Mouse (Mus musculus): ENCODE results near the gene Sik3. TPM values are rescaled to one million over a fixed set of nuclear protein-coding genes. Genes with fewer than 3 reads are reported as not detected.
A peak's percentile ranks its signal among the peaks of the same experiment; 100 is the strongest.

Gene Sik3
- polyA plus RNA-seq, 2 experiments: 13.7 to 23.9 TPM

- Histone ChIP-seq H3K9ac (ENCODE audit: low read depth, low read length, severe bottlenecking) (no peak overlapping the region), H3K27me3 (ENCODE audit: control insufficient read depth, insufficient read depth, low read length) (no peaks in the 10 kb centered on the region), H3K4me2 (replicated peaks; ENCODE audit: low read depth, low read length, severe bottlenecking) (peak overlapping the region; percentile 81; the same call in 1 of the 2 replicates), H3K27ac (replicated peaks; ENCODE audit: low read depth, low read length) (no peak overlapping the region), H3K4me1 (ENCODE audit: control insufficient read depth, insufficient read depth, low read length) (peaks cover 32% of the 10 kb centered on the region), H3K9me3 (ENCODE audit: control insufficient read depth, low read length) (no peaks in the 10 kb centered on the region), H3K4me3 (replicated peaks; ENCODE audit: low read length) (no peak overlapping the region), H3K36me3 (ENCODE audit: control insufficient read depth, insufficient read depth, low read length) (no peaks in the 10 kb centered on the region)
- DNase-seq (ENCODE audit: low spot score) (no peak), ATAC-seq (ENCODE audit: low FRiP score, low read depth) (no peak)
- WGBS: 28% methylated on average over 3 of the region's 3 CpGs
- TF ChIP-seq POLR2A (IDR thresholded peaks at IDR 0.05; ENCODE audit: borderline replicate concordance, extremely low read depth, insufficient read depth, insufficient read length): no peak
Observed at GRCm38 (mm10) chr9:46011094-46011970, 1.3 kb upstream of the Sik3 start.

GRCm38 (mm10) chr9:46013009-46013586 lies 478 bp downstream of the Sik3 start:
- no peak for DNase-seq (ENCODE audit: low spot score)
- Histone ChIP-seq H3K4me1 (ENCODE audit: control insufficient read depth, insufficient read depth, low read length) (peaks cover 34% of the 10 kb centered on the region), H3K27me3 (ENCODE audit: control insufficient read depth, insufficient read depth, low read length) (no peaks in the 10 kb centered on the region), H3K36me3 (ENCODE audit: control insufficient read depth, insufficient read depth, low read length) (no peaks in the 10 kb centered on the region), H3K27ac (replicated peaks; ENCODE audit: low read depth, low read length) (peak overlapping the region; percentile 83), H3K4me2 (replicated peaks; ENCODE audit: low read depth, low read length, severe bottlenecking) (peak overlapping the region; percentile 81), H3K9ac (ENCODE audit: low read depth, low read length, severe bottlenecking) (peak overlapping the region; percentile 97), H3K4me3 (replicated peaks; ENCODE audit: low read length) (peak overlapping the region; percentile 99), H3K9me3 (ENCODE audit: control insufficient read depth, low read length) (no peaks in the 10 kb centered on the region)
- no peak for TF ChIP-seq POLR2A (IDR thresholded peaks at IDR 0.05; ENCODE audit: borderline replicate concordance, extremely low read depth, insufficient read depth, insufficient read length)
- under 1% methylated on average over 45 of the region's 46 CpGs for WGBS
- ATAC-seq (ENCODE audit: low FRiP score, low read depth): peak; percentile 9

- DNase-seq (ENCODE audit: low spot score) (no peak), ATAC-seq (ENCODE audit: low FRiP score, low read depth) (no peak)
- Histone ChIP-seq H3K27ac (replicated peaks; ENCODE audit: low read depth, low read length) (0 out of 2 replicates have a peak overlapping the region, but pooled peaks have one; percentile 83), H3K27me3 (ENCODE audit: control insufficient read depth, insufficient read depth, low read length) (no peaks in the 10 kb centered on the region), H3K9ac (ENCODE audit: low read depth, low read length, severe bottlenecking) (peak overlapping the region; percentile 97), H3K9me3 (ENCODE audit: control insufficient read depth, low read length) (no peaks in the 10 kb centered on the region), H3K4me2 (replicated peaks; ENCODE audit: low read depth, low read length, severe bottlenecking) (peak overlapping the region; percentile 81), H3K4me3 (replicated peaks; ENCODE audit: low read length) (peak overlapping the region; percentile 99), H3K36me3 (ENCODE audit: control insufficient read depth, insufficient read depth, low read length) (peaks cover under 1% of the 10 kb centered on the region), H3K4me1 (ENCODE audit: control insufficient read depth, insufficient read depth, low read length) (peaks cover 34% of the 10 kb centered on the region)
- WGBS: 2% methylated on average over 5 of the region's 5 CpGs
- no peak for TF ChIP-seq POLR2A (IDR thresholded peaks at IDR 0.05; ENCODE audit: borderline replicate concordance, extremely low read depth, insufficient read depth, insufficient read length)
Observed at GRCm38 (mm10) chr9:46013616-46014015, 996 bp downstream of the Sik3 start.

- TF ChIP-seq POLR2A (IDR thresholded peaks at IDR 0.05; ENCODE audit: borderline replicate concordance, extremely low read depth, insufficient read depth, insufficient read length): no peak
- Histone ChIP-seq H3K9me3 (ENCODE audit: control insufficient read depth, low read length) (no peaks in the 10 kb centered on the region), H3K27ac (replicated peaks; ENCODE audit: low read depth, low read length) (no peak overlapping the region), H3K36me3 (ENCODE audit: control insufficient read depth, insufficient read depth, low read length) (peaks cover 7% of the 10 kb centered on the region), H3K4me3 (replicated peaks; ENCODE audit: low read length) (peak overlapping the region; percentile 99), H3K4me2 (replicated peaks; ENCODE audit: low read depth, low read length, severe bottlenecking) (peak overlapping the region; percentile 81), H3K27me3 (ENCODE audit: control insufficient read depth, insufficient read depth, low read length) (no peaks in the 10 kb centered on the region), H3K9ac (ENCODE audit: low read depth, low read length, severe bottlenecking) (peak overlapping the region; percentile 3; the same call in 1 of the 2 replicates), H3K4me1 (ENCODE audit: control insufficient read depth, insufficient read depth, low read length) (peaks cover 34% of the 10 kb centered on the region)
- DNase-seq (ENCODE audit: low spot score): no peak
- no peak for ATAC-seq (ENCODE audit: low FRiP score, low read depth)
- 4% methylated on average over 10 of the region's 10 CpGs for WGBS
Observed at GRCm38 (mm10) chr9:46014251-46014681, 1.6 kb downstream of the Sik3 start.

- WGBS: 27% methylated on average over 8 of the region's 8 CpGs
- ATAC-seq (ENCODE audit: low FRiP score, low read depth): no peak
Observed at GRCm38 (mm10) chr9:46015081-46015551, 2.5 kb downstream of the Sik3 start.

More at GRCm38 (mm10) chr9:46015081-46015551, 2.5 kb downstream of the Sik3 start:
- H3K36me3 ChIP-seq (ENCODE audit: control insufficient read depth, insufficient read depth, low read length): peaks cover 10% of the 10 kb centered on the region
- H3K27me3 ChIP-seq (ENCODE audit: control insufficient read depth, insufficient read depth, low read length): no peaks in the 10 kb centered on the region
- no peak overlapping the region; the same call in 1 of the 2 replicates for H3K27ac ChIP-seq (replicated peaks; ENCODE audit: low read depth, low read length)
- H3K9ac ChIP-seq (ENCODE audit: low read depth, low read length, severe bottlenecking): no peak overlapping the region
- no peak overlapping the region for H3K4me3 ChIP-seq (replicated peaks; ENCODE audit: low read length)
- H3K9me3 ChIP-seq (ENCODE audit: control insufficient read depth, low read length): no peaks in the 10 kb centered on the region
- H3K4me2 ChIP-seq (replicated peaks; ENCODE audit: low read depth, low read length, severe bottlenecking): peak overlapping the region; percentile 81; the same call in 1 of the 2 replicates
- no peak for TF ChIP-seq POLR2A (IDR thresholded peaks at IDR 0.05; ENCODE audit: borderline replicate concordance, extremely low read depth, insufficient read depth, insufficient read length)
- DNase-seq (ENCODE audit: low spot score): peak; percentile 32
- peaks cover 34% of the 10 kb centered on the region for H3K4me1 ChIP-seq (ENCODE audit: control insufficient read depth, insufficient read depth, low read length)
